Mouse (Mus musculus) lung, embryonic 14.5 days (tissue): ENCODE data around the gene Exoc6. TPM values are rescaled to one million over a fixed set of nuclear protein-coding genes. Genes with fewer than 3 reads are reported as not detected.

Experiments used
- ATAC-seq: fragments of 200-750 bp; cut with Nextera tagmentation; 2 replicates; pipeline ENCODE4 v1.8.0; 2017; ENCODE audit warnings: mild to moderate bottlenecking, moderate TSS enrichment, moderate library complexity; ENCODE audit not compliant: insufficient read depth
- DNase-seq: peaks from one replicate; pipeline ENCODE4 v3.0.0-alpha.2; 2015
- H3K27ac ChIP-seq: fragments of 300-500 bp; sonication (generic); 2 replicates; pipeline ENCODE4 v1.5.1; 2014; ENCODE audit warnings: low read depth, mild to moderate bottlenecking, moderate library complexity
- H3K27me3 ChIP-seq: fragments of 300-500 bp; sonication (generic); 2 replicates; pipeline ENCODE4 v1.6.1; 2014; ENCODE audit warnings: low read length, control low read depth; ENCODE audit not compliant: insufficient read depth
- H3K36me3 ChIP-seq: fragments of 300-500 bp; sonication (generic); 2 replicates; pipeline ENCODE4 v1.6.1; 2014; ENCODE audit warnings: control low read depth; ENCODE audit not compliant: insufficient read depth
- H3K4me1 ChIP-seq: fragments of 300-500 bp; sonication (generic); 2 replicates; pipeline ENCODE4 v1.6.1; 2014; ENCODE audit warnings: antibody characterized with exemption, control low read depth; ENCODE audit not compliant: insufficient read depth
- H3K4me2 ChIP-seq: fragments of 300-500 bp; sonication (generic); 2 replicates; pipeline ENCODE4 v1.6.1; 2014; ENCODE audit warnings: mild to moderate bottlenecking
- H3K4me3 ChIP-seq: fragments of 300-500 bp; sonication (generic); 2 replicates; pipeline ENCODE4 v1.5.1; 2014; ENCODE audit warnings: low read depth, low read length
- H3K9ac ChIP-seq: fragments of 300-500 bp; sonication (generic); 2 replicates; pipeline ENCODE4 v1.6.1; 2014
- H3K9me3 ChIP-seq: fragments of 300-500 bp; sonication (generic); 2 replicates; pipeline ENCODE4 v1.6.1; 2016; ENCODE audit warnings: low read depth, low read length, control low read depth
- CTCF ChIP-seq: IDR thresholded peaks from 2 replicates; pipeline ENCODE4 v1.5.1; 2016; ENCODE audit warnings: antibody characterized with exemption, low read depth
- WGBS: fragments of 180-500 bp; shearing (Covaris S2); extraction: QIAGEN DNeasy Blood & Tissue Kit; methylation state at CpG from one replicate; pipeline ENCODE4 v1.1.7; 2014; 5-methylcytosine and 5-hydroxymethylcytosine counted together
- polyA plus RNA-seq: library from polyadenylated mRNA; unstranded; fragments of >200 nt; fragmentation: Nextera tagmentation; extraction: Ambion mirVana; gene quantifications from 2 replicates; pipeline ENCODE4 v1.2.1, GENCODE M21; 2014

Exoc6 gene
- polyA plus RNA-seq, 1 experiment from 2014 or later, result 13.2 TPM

- no peak for ATAC-seq
- H3K27me3 ChIP-seq, result no peaks in the 10 kb centered on the region
- H3K27ac ChIP-seq, result no peak overlapping the region
- no peak overlapping the region for H3K4me2 ChIP-seq
- no peaks in the 10 kb centered on the region for H3K9me3 ChIP-seq
- DNase-seq, result no peak
- H3K4me1 ChIP-seq, result no peaks in the 10 kb centered on the region
- H3K9ac ChIP-seq, result no peak overlapping the region
- H3K4me3 ChIP-seq, result no peak overlapping the region
- no peak for TF ChIP-seq CTCF
- H3K36me3 ChIP-seq, result no peaks in the 10 kb centered on the region
- WGBS, result 63% methylated on average over 10 of the region's 10 CpGs
These were observed 164.5 kb downstream of the Exoc6 start for GRCm38 (mm10) chr19:37714681-37715080.

GRCm38 (mm10) chr19:37715980-37716379 lies 165.8 kb downstream of the Exoc6 start:
- Histone ChIP-seq H3K27ac (no peak overlapping the region), H3K9ac (no peak overlapping the region), H3K4me1 (no peaks in the 10 kb centered on the region), H3K4me3 (no peak overlapping the region), H3K27me3 (no peaks in the 10 kb centered on the region), H3K4me2 (no peak overlapping the region), H3K36me3 (no peaks in the 10 kb centered on the region), H3K9me3 (no peaks in the 10 kb centered on the region)
- ATAC-seq, result no peak
- no peak for DNase-seq
- 27% methylated on average over 1 of the region's 1 CpGs for WGBS
- no peak for TF ChIP-seq CTCF

- Histone ChIP-seq H3K9ac (no peak overlapping the region), H3K4me2 (no peak overlapping the region), H3K4me3 (no peak overlapping the region), H3K27ac (no peak overlapping the region), H3K27me3 (no peaks in the 10 kb centered on the region), H3K4me1 (no peaks in the 10 kb centered on the region), H3K36me3 (no peaks in the 10 kb centered on the region), H3K9me3 (no peaks in the 10 kb centered on the region)
- ATAC-seq (no peak), DNase-seq (no peak)
- no peak for TF ChIP-seq CTCF
- WGBS, result 75% methylated on average over 12 of the region's 12 CpGs
These were observed 166.4 kb downstream of the Exoc6 start for GRCm38 (mm10) chr19:37716524-37717175.

- Histone ChIP-seq H3K27ac (no peak overlapping the region), H3K9ac (no peak overlapping the region), H3K27me3 (no peaks in the 10 kb centered on the region), H3K4me2 (no peak overlapping the region), H3K36me3 (no peaks in the 10 kb centered on the region), H3K4me3 (no peak overlapping the region), H3K9me3 (no peaks in the 10 kb centered on the region), H3K4me1 (no peaks in the 10 kb centered on the region)
- TF ChIP-seq CTCF, result no peak
- no peak for DNase-seq
- 13% methylated on average over 1 of the region's 1 CpGs for WGBS
- ATAC-seq, result no peak
These were observed 168.9 kb downstream of the Exoc6 start for GRCm38 (mm10) chr19:37719166-37719565.

- no peaks in the 10 kb centered on the region for H3K36me3 ChIP-seq
- H3K27me3 ChIP-seq, result no peaks in the 10 kb centered on the region
- no peak overlapping the region for H3K4me2 ChIP-seq
- H3K9ac ChIP-seq, result no peak overlapping the region
- WGBS, result 93% methylated on average over 5 of the region's 5 CpGs
- no peaks in the 10 kb centered on the region for H3K4me1 ChIP-seq
- H3K4me3 ChIP-seq, result no peak overlapping the region
- TF ChIP-seq CTCF, result 0 out of 2 replicates have a peak, but pooled peaks have one; percentile 6
- H3K27ac ChIP-seq, result no peak overlapping the region
- no peak for ATAC-seq
- DNase-seq, result no peak
- 0 out of 2 replicates have a peak, but pooled peaks cover 3% of the 10 kb centered on the region for H3K9me3 ChIP-seq
These were observed 174.4 kb downstream of the Exoc6 start for GRCm38 (mm10) chr19:37724591-37724990.

GRCm38 (mm10) chr19:37726585-37726984 lies 176.4 kb downstream of the Exoc6 start:
- Histone ChIP-seq H3K4me2 (no peak overlapping the region), H3K4me3 (no peak overlapping the region), H3K27ac (no peak overlapping the region), H3K4me1 (no peaks in the 10 kb centered on the region), H3K36me3 (no peaks in the 10 kb centered on the region), H3K9ac (no peak overlapping the region), H3K9me3 (0 out of 2 replicates have a peak, but pooled peaks cover 3% of the 10 kb centered on the region), H3K27me3 (no peaks in the 10 kb centered on the region)
- ATAC-seq (no peak), DNase-seq (no peak)
- WGBS, result 89% methylated on average over 7 of the region's 7 CpGs
- TF ChIP-seq CTCF, result no peak

GRCm38 (mm10) chr19:37727366-37727765 lies 177.1 kb downstream of the Exoc6 start:
- Histone ChIP-seq H3K36me3 (no peaks in the 10 kb centered on the region), H3K4me3 (no peak overlapping the region), H3K4me1 (no peaks in the 10 kb centered on the region), H3K27ac (no peak overlapping the region), H3K9ac (no peak overlapping the region), H3K27me3 (no peaks in the 10 kb centered on the region), H3K4me2 (no peak overlapping the region), H3K9me3 (0 out of 2 replicates have a peak, but pooled peaks cover 3% of the 10 kb centered on the region)
- no peak for DNase-seq
- ATAC-seq, result no peak
- no peak for TF ChIP-seq CTCF
- 98% methylated on average over 2 of the region's 2 CpGs for WGBS

Other genes starting within 250 kb of the Exoc6 start
- gene Ide, start 212.6 kb upstream of the Exoc6 start, polyA plus RNA-seq, result 42.3 and 51.3 TPM in 2 replicates
- 87.4 and 87.5 TPM in 2 replicates for gene Kif11, start 174.0 kb upstream of the Exoc6 start, polyA plus RNA-seq
- 27.6 and 28.1 TPM in 2 replicates for gene Hhex, start 115.6 kb upstream of the Exoc6 start, polyA plus RNA-seq
- not detected in 2 replicates for gene Cyp26c1, start 135.2 kb downstream of the Exoc6 start, polyA plus RNA-seq
- 0.23 TPM in 1 of 2 replicates, not detected in the other for gene Cyp26a1, start 147.4 kb downstream of the Exoc6 start, polyA plus RNA-seq